Mouse (Mus musculus) left cerebral cortex, adult 9 months (tissue): ENCODE measurements around the gene Ccdc92b.

Experiments used
- DNase-seq, 2 experiments: peaks; one replicate each; pipeline ENCODE4 v3.0.0; 2022; ENCODE audit warnings: low spot score in 2 of 2

Ccdc92b gene

DNA sequence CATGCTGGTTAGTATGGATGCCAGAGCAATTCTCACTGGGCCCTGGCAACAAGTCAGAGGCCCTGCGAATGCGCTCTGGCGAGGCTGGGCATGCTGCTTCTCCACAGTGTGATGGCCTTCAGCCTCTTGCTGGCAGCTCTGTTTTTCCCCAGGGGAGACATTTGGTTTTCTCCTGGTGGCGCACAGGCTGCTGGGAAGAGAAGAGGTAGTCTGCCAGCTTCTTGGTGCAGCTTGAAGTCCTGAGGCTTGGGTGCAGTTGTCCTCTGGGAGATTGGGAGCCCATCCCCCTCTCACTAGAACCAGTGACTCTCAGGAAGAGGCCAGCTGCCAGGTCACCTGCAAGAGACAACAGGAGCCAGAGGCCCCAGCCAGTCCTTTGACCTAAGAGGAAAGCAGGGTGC is 33.4 kb downstream of the Ccdc92b start:
- DNase-seq: peak in 1 of 2 experiments; percentile 39

DNA sequence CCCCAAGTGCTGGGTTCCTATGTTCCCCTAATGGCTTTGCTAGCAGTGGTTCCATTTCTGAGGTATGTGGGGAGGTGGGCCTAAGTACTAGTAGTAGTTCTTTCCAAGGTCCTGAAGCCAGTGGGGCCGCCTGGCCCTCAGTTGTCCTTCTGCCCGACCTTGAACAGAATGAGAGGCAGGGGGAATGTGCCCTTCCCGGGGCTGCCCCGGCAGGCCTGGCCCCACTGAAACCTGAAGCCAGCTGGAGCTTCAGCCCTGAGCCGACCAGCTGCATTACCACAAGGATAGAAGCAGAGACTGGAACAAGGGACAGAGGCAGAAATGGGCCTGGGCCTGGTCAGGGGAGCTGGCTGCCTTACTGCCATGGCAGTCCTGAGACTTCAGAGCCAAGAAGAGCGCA is 34.0 kb downstream of the Ccdc92b start:
- no peak for DNase-seq

DNA sequence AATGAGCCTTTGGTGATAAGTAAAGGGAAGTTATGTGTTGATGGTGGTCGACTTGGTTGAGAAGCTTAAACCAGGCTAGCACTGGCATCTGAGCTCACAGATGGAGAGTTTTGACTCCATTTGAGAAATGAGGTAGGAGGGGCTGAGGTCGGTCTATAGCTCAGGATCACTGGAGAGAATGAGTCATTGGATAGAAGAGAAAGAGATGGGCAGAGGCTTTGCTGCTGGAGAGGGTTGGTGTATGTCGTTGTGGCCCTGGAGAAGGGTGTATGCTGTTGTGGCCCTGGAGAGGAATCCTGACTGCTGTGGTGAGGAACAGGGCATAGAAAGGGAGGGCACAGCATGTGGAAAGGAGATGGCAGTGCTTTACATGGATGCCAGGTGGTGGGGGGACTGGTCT is 36.5 kb downstream of the Ccdc92b start:
- DNase-seq: no peak

DNA sequence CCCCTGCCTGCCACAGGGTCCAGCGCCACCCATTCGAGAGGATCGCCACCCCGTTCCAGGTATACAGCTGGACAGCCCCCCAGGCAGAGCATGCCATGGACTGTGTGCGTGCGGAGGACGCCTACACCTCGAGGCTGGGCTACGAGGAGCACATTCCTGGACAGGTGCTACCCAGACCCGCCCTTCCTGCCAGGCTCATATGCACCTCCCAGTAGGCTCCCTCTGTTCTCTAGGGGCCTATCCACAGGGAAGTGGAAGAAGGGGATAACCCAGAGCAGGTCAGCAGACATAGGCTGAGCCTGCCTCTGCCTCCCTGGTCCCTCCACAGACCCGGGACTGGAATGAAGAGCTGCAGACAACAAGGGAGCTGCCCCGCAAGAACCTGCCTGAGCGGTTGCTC is 40.9 kb downstream of the Ccdc92b start:
- no peak for DNase-seq

DNA sequence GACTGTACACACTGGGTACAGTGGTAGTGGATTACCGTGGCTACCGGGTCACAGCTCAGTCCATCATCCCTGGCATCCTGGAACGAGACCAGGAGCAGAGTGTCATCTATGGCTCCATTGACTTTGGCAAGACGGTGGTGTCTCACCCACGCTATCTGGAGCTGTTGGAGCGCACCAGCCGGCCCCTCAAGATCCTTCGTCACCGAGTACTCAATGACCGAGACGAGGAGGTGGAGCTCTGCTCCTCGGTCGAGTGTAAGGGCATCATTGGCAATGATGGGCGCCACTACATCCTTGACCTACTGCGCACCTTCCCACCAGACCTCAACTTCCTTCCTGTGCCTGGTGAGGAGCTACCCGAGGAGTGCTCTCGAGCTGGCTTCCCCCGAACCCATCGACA is 42.2 kb downstream of the Ccdc92b start:
- DNase-seq: no peak

DNA sequence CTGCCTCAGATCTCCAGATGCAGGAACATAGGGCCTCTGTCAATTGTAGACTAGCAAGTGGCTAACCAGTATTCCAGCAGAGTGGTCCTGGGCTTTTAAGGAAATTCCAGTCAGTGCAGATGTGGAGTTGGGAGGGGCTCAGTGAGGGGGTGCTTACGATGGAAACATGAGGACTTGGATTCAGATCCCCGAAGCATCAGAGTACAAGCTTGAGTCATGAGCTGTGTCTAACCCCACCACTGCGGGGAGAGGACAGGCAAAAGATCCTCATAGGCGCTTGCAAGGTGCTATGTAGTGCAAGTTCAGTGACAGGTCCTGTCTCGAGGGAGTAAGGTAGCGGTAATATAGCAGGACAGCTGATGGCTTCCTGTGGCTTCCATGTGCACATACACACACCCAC is 42.8 kb downstream of the Ccdc92b start:
- no peak for DNase-seq

DNA sequence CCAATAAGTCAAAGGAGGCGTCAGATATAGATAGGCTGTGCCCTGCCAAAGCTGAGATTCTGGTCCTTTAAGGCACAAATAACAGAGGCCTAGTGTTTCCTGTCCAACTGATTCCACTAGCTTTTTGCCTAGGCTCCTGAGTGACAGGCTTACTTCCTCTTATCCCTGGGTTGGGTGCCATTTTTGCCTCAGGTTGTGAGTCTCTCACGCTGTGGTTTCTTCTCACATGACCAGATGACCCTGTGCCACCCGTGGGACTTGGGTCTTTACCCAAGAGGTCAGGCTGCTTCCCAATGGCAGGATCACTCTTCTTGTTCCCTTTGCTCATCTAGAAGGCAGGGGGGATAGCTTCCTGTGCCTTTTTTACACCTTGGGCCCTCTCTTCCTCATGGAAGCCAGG is 44.9 kb downstream of the Ccdc92b start:
- no peak for DNase-seq

DNA sequence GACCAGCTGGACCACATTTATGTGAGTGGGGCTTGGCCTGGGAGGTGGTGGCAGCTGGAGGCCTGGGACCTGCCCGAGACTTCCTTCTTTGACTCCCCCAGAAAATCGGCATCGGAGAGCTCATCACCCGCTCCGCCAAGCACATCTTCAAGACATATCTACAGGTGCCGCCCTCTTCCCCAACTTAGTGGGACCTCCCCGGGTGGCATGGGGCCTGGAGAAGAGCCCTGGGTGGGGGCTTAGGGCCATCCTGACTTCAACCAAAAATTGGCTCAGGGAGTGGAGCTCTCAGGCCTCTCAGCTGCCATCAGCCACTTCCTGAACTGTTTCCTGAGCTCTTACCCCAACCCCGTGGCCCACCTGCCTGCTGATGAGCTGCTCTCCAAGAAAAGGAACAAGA is 45.5 kb downstream of the Ccdc92b start:
- DNase-seq: no peak

DNA sequence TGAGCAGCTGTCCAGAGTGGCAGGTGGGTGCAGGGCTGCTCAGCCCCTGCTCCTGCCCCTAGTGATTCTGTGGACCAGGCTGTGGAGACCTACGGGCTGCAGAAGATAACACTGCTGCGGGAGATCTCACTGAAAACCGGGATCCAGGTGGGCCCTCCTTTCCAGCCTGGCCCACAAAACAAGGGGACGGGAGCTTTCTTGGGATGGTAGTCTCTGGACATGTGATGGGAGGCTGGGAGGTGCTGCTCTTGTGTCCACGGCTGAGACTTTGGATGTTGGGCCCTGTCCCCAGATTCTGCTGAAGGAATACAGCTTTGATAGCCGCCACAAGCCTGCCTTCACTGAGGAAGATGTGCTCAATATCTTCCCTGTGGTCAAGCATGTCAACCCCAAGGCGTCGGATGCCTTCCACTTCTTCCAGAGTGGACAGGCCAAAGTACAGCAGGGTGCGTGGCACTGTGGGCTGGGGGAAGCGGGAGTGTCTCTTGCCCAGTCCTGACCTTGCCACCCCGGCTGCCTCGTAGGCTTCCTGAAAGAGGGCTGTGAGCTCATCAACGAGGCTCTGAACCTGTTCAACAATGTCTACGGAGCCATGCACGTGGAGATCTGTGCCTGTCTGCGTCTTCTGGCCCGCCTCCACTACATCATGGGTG is 46.4 kb downstream of the Ccdc92b start:
- DNase-seq: no peak

DNA sequence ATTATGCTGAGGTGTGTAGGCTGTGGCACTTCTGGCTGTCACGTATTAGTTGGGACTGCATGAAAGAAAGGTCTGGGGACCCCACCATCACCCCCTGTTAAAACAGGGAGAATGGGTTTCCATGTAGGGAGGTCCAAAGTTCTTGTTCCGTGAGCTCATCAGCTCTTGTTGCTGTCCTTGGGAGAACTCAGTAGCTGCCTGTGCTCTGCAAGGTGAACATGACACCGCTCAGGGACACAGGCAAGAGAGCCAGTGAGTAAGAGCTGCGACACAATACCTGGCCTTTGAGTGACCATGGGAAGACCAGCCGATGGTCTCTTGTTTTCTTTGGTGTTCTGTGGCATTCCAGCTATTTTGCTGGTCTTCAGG is 46.9 kb downstream of the Ccdc92b start:
- no peak for DNase-seq

DNA sequence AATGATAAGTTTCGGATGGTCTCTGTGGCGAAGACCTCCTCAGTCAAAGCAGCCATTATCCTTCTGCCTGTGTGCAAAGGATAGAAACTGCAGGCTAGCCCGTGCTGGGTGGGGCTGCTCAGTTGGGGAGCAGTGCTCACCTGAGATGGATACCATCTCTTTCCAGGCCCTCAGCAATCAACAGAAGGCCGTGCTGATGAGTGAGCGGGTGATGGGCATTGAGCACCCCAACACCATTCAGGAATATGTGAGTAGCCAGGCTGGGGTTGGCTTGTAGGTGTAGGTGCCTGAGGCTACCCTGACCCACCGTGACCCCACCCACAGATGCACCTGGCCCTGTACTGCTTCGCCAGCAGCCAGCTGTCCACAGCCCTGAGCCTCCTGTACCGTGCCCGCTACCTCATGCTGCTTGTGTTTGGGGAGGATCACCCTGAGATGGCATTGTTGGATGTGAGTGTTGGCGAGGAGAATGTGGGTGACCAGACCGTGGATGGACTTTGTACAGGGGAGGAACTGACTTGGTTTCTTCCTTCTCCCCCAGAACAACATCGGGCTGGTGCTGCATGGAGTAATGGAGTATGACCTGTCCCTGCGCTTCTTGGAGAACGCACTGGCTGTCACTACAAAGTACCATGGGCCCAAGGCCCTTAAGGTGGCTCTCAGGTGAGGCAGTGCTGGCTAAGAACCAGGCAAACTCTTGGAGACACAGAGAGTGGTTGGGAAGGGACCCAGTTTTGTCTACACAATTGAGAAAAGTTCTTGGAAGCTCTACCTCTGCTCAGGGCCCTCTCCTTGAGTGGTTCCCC is 47.6 kb downstream of the Ccdc92b start:
- DNase-seq: no peak

DNA sequence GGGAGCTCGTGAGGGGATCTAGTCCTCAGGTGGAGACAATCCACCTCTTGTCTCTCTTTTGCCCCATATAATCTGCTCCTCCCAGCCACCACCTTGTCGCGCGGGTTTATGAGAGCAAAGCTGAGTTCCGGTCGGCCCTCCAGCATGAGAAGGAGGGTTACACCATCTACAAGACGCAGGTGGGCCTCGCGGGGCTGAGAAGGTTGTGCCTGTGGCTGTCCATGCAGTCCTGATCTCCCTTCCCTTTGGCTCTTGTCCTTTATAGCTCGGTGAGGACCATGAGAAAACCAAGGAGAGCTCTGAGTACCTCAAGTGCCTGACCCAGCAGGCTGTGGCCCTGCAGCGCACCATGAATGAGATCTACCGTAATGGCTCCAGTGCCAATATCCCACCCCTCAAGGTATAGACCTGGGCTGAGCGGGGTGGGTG is 48.2 kb downstream of the Ccdc92b start:
- no peak for DNase-seq

DNA sequence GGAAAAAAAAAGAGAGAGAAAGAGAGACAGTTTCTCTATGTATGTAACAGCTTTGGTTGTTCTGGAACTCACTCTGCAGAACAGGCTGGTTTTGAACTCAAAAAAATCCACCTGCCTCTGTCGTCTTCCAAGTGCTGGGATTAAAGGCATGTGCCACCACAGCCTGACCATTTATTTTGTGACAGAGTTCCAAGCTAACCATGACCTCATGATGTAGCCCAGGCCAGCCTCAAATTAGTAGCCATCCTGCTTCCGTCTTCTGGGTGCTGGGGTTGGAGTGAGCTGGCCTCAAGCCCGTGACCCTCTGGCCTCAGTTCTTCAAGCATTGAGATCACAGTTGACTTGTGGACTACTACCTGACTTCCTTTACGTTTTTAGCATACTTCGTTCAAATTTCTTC is 49.1 kb downstream of the Ccdc92b start:
- DNase-seq: no peak

DNA sequence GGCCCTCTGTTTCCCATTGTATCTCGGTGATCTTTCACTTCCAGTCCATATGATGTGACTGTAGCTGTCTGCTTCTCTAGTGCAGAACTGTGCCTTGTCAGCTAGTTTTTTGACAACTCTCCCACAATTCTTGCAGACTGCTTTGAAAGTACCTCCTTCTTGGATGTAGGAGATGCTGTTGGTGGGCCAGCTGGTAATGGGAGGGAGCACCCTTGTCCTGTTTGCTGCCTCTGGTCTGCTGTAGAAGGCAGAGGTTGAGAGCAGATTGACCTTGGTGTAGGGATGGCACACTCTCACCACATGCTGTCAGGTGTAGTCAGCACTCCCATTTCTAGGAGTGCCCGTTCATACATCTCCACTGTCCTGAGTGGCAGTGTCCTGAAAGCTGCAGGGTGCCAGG is 49.6 kb downstream of the Ccdc92b start:
- DNase-seq: no peak

DNA sequence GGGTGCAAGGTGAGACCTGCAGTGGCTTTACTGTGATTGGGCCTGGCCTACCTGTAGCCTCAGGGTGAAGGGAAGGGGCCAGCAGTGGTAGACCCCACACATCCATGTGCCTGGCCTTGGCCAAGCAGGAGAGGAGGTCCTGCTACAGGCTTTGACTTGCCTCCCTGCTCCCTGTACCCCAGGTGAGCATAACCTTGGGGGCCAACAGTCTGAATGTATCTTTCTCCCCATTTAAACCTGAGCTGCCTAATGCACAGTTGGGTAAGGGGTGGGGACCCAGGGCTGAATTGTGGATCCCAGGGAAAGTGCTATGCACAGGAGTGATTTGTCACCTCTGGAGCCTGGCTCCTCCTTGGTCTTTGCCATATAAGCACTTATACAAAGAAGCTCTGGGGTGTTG is 50.7 kb downstream of the Ccdc92b start:
- no peak for DNase-seq

DNA sequence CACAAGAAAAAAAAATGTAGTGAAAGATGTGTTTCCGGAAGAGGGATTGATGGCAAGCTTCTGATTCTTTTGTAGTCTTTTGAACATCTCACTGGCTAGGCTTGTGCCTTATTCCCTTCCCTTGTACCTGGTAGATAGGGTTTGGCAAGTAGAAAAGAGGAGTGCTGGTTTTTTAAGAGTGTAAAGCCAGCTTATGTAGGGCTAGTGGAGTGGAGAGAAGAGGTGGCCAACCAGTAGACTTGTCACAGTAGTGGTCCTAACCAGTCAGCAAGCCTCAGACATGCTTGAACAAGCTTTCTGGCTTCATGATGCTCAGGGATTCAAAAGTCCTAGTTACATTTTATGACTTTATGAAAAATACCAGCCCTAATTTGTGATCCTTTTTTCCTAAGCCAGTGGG is 51.6 kb downstream of the Ccdc92b start:
- no peak for DNase-seq

DNA sequence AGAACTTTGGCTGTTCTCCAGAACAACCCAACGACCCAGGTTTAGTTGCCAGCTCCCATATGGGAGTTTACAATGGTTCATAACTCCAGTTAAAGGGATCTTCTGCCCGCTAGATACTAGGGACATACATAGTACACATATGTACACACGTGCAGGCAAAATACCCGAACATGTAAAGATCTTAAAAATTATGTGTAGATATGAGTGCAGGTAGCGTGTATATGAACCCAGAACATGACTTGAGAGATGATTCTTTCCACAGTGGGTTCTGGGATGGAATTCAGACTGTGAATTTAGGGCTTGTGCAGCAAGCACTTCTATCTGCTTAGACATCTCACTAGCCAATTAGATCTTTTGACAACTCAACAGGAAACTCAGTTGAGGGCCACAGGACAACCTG is 52.4 kb downstream of the Ccdc92b start:
- DNase-seq: no peak

DNA sequence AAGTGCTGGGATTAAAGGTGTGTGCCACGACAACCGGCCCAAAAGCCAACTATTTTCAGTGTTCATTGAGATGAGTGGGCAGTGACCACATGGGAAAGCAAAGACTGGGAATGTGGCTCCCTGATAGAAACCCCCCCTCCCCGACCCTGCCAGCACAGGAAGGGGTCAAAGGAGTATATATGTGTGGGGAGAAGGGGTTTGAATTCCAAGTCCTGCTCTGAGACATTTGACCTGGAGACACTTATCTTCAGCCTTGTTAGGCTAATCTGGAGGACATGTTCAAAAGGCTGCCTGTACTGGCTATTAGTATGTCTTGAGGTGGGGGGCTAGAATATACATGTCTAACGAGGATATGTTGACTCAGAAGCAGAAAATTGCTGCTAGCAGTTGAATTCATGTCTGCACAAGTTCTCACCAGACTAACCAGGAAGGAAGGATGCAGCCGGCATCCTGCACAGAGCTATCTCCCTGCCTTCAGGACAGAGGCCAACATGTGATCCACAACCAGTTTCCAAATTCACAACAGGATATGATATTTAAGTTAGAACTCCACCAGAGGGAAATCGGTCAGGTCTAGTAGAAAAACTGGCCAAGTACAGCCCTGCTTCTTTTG is 53.6 kb downstream of the Ccdc92b start:
- DNase-seq: no peak

DNA sequence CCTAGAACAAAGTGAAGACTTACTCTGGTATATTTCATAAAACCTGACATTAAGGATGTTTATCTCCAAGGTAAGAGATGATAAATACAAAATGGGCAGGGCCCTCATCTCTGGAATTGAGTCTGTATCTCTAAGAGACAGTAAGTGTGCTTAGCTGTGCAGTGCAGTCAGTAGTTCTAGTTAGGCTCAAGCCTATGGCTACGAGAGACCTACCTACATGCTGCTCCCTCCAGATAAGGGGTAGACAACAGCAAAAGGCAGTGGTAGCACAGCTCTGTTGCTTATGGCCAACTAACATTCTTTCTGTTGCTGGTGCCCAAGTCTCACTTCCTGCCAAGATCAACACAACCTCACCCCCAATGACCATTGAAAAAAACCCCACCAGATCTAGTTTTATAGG is 54.2 kb downstream of the Ccdc92b start:
- DNase-seq: no peak

DNA sequence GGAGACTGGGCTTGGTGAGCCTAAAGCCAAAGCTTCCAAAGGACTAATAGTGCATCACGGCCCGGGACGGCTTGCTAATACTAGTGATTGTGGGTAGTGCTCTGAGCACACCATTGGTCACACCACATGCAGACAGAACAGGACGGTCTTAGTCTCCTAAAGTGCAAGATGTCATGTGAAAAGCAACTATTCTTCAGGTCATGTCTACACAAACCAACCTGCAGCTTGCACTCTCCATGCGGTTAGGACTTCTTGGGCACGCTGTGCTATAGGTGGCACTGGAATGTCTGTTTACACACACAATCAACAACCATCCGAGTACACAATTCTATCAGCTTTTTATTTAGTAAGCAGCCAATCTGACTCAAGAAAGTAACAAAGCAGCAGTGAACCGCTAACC is 55.3 kb downstream of the Ccdc92b start:
- DNase-seq: no peak

DNA sequence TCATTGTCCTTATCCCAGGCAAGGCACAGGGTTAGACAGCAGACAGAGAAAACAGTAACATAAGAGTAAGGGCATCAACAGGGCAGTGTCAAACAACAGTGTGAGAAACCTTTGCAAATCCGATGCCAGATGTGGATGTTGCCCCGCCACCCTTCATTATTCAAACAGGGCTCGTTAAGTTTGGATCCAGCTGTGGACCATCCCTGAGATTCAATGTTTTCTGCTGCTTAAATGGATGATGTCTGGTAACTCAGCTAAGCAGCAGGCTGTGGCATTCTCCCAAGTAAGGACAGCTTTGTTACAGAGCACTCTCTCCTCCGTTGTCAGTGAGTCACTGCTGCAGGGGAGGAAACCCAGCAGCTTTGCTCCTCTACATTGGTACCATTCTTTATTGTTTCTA is 55.8 kb downstream of the Ccdc92b start:
- peak in 1 of 2 experiments; percentile 60 for DNase-seq
